Mouse (Mus musculus) B cell, adult 2 months (primary cell): ENCODE data around the gene Fmnl3.

Source experiments
- DNase-seq, 2 experiments: peaks; one replicate each; pipeline ENCODE4 v3.0.0; 2022

The Fmnl3 gene

DNA sequence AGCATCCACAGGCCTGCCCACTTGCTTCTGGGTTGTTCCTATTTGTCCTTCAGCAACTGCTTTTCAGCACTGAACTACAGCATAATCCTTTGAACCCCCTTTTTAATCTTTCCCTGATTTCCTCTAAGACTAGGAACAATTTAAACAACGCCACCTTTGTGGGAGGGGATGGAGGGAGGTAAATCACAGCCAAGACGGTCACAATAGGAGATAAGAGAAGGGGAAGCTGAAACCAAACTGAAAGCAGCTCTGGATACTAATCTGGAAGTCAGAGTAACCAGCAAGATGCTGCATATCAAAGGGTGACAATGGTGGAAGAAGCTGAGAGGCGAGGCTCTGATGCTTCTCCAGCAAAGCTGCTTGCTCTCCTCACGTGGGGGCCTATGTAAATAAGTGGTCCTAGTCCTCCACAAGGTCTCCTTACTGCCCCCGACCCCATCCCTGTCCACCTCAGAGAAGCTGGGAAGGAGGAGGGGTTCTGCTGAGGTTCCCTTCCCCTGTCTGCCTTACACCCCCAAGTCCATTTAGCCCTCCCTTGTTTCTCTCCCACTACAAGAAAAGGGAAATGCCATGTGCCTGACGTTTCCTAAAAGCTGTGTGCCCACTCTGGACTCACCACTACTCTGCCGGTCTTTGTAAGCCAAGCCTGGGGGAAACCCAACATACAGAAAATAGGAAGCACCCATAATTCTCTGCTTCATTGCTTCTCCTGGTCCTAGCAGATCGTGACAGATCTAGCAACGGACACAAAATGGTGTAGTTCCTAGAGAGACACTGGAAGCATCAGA, 27.9 kb downstream of the Fmnl3 start:
- peak in 1 of 2 experiments; percentile 24 for DNase-seq

DNA sequence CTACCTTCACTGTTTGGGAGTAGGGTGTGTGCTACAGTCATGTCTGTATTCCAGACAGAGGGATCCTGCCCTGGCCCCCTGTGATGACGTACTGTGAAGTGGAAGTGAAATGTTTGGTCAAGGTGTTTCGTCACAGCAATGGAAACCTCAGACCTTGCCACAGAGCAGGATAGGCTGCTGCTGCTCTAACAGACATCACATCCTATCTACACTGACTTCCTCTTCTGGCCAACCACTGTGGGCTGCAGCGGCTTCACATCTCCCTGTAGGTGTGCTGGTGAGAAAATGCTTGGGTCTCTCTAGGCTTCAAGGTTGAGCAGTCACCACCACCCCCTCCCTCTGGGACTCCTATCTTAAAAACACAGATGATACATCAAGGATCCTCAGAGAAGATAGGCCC, 29.2 kb downstream of the Fmnl3 start:
- DNase-seq = peak; percentile 78 to 83

DNA sequence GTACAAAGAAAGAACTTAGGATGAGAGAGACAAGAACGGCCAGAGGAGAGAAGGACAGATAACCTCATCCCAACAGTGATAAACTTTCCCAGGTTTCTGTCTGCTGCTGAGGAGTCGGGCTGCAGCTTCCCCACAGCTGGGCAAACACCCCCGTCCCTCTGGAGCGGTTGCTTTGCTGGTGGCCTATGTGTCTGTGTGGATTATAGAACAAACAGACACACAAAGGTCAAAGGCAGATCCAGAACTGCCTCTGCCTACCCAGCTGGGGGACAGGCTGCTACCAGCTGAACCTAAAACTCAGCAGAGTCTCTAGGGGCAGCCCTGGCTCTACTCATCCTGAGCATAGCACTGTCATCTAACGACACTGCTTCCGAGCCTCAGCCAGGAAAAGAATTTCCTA, 30.6 kb downstream of the Fmnl3 start:
- DNase-seq = no peak

DNA sequence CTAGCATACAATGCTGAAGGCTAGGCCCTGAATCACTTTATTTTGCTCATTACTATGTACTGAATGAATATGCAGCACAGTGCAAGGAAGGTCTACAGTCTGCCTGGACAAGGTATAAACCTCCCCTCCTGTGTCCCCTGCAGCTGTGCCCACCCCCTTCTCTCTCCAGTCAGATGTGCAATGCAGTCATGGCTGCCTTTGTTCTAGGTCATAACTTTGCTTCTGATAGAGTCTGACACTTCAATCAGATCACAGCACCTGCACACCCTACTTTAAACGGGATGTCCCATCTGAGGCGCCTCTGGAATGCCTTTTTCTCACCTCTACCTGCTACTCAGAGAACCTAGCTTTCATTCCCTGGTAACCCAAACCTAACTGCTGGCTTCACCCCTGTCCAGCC, 31.4 kb downstream of the Fmnl3 start:
- no peak for DNase-seq

DNA sequence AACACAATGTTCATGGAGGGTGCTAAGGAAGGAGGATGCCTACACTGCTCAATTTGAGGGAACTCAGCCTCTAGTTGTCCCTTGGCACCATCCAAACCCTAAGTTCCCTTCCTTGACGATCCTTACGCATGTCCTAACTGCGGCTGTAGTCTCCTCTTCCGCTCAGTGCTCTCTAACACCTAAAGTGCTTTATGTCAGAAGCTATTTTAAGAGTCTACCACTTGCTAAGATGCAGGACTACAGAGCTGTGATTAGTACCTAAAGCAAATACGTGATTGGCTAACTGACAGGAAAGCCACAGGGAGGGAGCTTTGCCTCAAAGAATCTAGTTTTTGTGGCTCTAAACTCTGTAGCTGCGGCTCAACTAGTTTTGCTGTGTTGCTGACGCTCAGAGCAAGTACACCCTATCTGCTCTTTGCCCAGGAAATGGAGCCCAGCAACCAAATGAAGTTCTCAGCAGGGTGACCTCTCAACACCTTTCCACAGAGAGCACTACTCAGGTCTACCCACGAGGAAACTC, 34.4 kb downstream of the Fmnl3 start:
- DNase-seq = no peak

DNA sequence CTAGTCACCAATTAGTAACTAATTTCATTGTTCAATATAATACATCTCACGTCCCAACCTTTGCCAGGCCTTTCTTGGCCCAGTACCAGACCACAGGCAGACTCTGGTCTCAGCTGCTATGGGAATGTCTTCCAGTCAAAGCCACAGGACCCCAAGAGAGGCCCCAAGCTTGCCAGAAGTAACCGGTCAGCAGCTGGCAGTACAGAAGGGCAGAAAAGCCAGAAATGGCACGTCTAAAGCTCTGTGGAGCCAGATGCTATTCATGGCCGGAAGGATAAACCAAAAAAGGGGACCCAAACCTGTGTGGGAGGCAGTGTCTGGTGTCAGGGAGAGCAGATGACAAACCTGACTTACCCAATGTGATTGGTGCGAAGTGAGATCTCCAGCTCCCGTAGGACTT, 35.8 kb downstream of the Fmnl3 start:
- no peak for DNase-seq

DNA sequence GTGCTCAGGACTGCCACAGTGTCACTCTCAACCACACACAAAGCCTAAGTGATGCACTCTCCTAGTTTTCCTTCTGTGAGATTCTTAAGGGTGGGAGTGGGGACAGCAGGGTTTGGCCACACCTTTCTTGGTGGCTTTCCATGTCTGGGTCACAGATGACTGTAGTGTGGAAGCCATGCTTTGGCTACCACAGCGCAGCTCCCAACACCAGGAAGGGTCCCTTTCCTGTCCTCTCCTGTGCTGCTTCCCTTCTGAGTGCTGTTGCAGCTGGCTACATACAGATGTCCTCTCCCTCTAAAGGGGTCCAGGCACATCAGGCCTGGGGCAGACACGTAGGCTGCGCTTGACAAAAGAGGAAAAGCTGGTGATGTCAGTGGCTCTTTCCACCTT, 36.6 kb downstream of the Fmnl3 start:
- DNase-seq = no peak

DNA sequence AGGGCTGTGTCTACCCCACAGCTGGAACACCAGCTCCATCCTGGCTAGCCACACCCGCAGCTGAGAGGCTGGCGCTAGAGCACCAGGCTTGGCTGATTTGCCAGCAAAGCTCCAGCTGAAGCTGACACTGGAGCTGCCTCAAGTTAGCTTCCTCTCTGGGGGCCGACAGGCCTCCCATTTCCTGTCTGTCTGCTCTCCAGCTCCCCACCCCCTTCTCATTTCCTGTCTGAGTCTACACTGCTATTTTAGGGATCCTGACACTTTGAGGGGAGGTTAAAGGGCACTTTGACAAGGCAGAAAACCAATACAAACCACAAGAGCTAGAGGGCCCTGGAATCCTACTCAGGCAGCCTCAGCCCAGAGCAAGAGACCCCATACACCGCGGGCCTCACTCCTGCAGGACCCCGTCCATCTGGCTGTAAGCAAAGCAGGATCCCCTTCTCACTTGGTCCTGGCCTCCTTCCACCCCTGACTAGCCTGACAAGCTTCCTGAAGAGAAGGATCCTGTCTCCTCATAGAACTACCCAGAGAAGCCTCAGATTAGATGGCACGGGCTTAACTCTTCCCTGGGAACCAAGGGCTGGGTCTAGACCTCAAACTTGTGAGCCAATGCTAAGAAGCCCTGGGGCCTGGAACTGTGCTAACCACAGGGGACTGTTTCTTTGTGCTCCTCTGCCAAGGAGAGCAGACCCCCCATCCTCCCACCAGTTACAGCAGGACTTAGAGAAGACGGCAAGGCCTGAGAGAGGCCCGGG, 37.2 kb downstream of the Fmnl3 start:
- DNase-seq = peak; percentile 70 to 78

DNA sequence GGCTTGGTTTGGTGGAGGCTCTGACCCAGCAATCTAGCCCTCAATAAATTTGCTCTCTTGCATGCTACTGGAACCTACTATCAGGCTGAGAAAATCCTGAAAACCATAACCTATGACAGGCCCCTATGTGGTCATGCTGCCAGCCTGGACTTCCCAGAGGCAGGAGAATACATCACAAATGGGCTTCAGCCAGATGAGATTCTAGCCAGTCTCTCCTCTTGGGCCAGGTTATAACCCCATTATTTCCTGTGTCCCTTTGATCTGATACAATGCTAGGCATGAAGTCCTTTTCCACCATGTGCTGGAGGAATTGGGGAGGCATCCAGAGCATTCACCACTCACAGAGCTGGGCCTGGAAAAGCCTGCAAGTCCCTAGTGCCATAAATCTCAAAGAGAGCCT, 38.2 kb downstream of the Fmnl3 start:
- no peak for DNase-seq

DNA sequence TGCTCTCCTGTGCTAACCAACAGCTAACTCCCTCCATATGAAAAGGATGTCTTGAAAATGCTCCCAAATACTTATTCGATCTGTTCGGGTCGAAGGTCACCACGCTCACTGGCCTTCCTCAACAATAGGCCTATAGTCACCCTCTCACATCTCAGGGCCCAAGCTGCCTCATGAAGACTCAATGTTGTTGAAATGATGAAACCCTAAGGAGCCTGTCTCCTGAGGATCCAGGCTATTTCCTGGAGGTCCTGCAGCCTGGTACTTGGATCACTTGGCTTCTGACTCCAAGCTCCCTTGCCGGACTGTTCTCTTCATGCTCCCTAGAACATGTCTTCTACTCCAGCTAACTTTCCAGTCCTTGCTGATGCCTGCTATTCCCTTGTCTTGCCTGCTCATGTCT, 38.9 kb downstream of the Fmnl3 start:
- DNase-seq = no peak

DNA sequence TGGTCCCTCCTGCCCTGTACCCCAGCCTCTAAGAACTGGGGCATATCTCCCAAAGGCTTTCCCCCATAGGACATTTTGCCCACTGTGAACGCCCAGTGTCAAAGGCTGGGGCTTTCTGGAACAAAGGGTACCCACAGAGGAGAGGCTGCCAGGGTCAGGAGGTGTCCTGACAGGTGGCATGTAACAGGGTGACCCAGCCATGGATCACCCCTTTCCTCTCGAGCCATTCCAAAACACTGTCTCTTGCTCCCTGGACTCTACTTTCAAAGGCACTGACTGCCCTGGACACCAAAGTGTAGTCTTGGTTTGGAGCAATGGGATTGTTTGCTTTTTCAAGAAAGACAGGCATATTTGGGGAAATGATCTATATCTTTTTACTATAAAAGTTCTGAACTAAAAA, 40.0 kb downstream of the Fmnl3 start:
- no peak for DNase-seq

DNA sequence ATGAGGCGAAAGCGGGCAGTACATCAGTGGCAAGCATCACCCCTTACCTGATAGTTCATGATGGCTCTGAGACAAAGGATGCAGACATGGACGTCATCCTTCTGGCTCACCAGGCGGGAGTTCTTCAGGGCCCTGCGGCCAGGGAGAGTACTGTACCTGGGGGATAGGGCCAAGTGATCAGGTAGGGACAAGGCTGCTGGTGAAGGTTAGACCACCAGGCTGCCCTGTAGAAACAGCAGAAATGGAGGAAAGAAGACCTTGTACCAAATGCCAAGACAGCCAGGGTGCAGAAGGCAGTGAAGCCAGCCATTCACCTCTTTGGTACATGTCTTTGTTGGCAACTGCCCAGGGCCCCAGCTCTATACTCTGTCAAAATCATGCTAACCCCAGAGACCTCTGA, 42.3 kb downstream of the Fmnl3 start:
- no peak for DNase-seq

DNA sequence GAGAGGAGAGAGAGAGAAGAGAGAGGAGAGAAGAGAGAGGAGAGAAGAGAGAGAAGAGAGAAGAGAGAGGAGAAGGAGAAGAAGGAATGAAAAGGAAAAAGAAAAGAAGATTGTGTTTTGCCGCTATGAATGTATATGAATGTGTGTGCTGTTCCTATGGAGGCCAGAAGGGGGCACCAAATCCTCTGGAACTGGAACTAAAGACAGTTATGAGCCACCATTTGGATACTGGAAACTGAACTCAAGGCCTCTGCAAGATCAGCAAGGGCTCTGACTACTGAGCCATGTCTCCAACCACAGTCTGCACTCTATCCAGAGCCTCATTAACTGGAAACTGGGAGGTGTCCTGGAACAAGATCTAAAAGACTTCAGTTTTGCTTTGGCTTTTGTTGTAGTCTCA, 43.3 kb downstream of the Fmnl3 start:
- peak; percentile 80 to 81 for DNase-seq

DNA sequence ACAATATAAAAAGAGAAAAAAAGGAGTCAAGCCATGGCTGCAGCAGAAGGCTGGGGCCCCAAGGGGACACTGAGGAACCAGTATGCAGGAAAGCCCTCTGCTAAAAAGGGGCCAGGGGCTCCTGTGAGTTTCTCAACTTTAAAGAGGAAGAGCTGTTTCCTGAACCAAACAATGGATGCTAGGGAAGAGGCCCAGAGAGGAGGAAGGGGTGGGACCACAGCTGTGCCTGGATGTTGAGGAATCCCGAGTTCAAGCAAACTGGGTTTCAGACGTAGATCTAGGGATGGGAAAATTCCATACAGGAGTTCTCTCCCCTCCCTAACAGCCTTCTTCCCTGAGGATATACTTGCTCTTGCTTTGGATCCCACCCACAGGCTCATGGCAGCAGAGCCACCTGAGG, 43.9 kb downstream of the Fmnl3 start:
- no peak for DNase-seq

DNA sequence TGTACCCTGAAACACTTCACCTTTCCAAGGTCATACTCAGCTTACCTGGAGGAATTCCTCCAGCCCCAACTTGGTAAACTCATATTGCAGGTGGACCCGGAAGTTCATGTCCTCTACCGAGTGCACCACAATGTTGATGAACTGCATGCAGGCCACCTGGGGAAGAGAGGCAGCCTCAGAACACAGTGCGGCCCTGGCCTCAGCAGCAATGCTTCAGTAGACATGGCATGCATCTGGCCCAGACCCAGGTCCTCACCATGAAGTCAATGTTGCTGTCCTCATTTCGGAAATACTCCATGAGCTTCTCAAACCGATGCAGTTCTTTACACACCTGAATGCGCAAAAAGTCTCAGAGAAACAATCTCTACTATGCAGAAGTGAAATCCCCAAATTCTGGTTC, 44.7 kb downstream of the Fmnl3 start:
- DNase-seq = no peak

DNA sequence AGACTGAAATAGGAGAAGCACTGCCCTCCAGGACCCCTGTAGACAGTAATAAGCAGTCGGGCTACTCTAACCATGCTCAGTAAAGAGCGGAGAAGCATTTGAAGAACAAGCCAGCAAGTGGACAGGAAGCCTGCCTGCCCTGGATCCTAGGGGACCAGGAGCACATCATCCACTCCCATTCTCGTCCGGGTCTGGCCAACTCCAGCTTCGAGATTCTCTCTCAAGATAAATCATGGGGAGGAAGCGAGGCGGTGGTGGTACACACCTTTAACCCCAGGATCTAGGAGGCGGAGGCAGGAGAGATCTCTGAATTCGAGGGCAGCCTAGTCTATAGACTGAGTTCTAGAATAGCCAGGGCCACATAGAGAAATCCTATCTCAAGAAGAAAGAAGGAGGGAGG, 46.1 kb downstream of the Fmnl3 start:
- no peak for DNase-seq

DNA sequence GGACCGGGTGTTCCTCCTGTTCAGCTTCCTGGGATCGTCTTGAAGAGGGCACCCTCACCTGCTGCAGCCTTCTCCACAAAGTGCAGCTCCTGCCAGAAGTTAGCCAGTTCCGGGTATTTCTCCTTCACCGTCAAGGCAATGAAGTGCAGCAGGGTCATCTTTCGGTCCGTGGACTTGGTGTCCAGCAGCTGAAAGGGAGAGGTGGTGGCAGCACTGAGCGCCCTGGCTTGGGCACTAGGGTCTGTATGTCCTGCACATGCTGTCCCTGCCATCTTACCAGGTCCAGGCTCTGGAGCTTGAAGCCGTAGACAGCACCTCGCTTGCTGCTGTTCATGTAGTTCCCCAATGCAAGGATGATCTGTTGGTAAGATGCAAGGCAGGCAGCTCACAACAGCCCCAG, 49.3 kb downstream of the Fmnl3 start:
- DNase-seq = no peak

DNA sequence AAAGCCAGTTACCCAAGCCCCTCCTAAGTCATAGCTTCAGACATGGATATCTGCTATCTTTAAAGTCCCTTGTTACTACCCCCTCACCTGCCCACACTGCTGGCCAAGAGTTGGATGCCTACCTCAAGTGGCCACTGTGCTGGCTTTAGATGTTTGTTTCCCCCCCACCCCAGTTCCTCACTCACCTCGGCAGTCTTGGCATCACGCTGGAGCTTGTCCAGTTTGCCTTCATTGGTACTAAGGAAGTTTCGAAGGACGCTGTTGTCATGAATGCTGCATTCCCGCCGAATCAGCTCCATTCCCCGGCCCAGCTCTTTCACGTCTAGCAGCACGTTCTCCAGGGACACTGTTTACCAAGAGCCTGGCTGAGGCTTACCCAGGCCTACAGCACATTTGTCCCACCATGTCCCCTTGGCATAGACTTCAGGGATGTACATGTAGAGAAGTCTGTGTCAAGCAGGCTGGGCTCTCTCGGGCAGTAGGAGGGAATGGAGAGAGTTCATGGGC, 50.1 kb downstream of the Fmnl3 start:
- DNase-seq = no peak

DNA sequence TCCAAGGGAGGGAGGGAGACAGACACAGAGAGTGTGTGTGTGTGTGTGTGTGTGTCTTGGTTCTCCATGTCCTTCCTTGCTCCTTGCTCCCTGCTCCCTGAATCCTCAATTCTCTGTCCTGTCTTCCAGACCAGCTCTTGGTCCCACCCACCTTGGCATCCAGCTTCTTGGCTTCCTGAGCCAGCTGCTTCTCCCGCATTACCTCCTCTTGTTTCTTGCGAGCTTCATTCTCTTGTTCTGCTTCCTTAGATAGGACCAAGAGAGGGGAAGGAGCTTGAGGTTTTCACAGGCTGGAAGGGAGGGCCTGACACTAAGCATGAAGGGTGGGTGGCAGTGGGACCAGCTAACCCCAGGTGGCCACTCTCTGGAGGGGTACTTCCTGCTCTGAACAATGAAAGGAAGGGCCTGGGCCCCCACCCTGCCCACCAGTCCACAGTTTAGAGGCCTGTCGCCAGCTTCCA, 50.8 kb downstream of the Fmnl3 start:
- DNase-seq = no peak

DNA sequence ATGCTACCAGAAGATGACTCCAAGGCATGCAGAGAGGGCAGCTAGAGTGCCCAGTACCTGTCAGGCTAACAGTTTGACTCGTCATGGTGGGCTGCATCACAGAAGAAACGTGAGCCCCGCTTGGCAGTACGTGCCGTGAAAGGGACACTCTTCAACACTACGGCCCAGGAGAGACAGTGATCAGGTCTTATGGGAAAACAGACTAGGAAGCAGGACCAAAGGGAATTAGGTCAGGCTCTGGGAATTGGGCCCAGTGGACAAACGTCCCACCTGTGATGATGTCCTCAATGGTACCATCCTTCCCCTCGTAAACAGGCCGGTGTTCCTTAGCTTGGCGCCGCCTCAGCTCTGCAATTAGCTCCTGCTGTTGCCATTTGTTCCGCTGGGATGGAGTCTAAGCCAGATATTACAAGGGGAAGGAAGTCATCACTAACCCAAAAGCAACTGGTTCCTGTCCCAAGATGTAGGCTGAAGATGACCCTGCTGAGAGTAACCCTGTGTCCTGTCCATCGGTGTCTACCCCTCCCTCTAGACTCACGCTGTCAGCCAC, 51.3 kb downstream of the Fmnl3 start:
- no peak for DNase-seq

DNA sequence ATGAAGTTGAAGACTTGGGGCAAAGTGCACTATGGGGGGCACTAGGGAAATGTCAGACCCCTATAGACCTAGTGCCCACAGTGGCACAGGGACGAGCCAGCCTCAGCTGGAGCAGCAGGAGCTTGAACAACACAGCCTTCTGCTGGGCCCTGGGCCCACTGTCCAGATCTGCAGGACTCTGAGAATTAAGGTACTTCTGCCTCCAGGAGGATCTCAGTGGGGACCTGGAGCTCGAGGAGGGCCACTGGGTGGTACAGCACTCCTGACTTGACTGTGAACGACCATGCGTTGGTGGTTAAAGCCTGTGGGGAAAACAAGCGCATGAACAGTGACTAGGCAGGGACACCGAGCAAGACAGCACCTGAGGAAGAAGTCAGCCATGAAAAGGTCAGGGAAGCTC, 52.2 kb downstream of the Fmnl3 start:
- no peak for DNase-seq

DNA sequence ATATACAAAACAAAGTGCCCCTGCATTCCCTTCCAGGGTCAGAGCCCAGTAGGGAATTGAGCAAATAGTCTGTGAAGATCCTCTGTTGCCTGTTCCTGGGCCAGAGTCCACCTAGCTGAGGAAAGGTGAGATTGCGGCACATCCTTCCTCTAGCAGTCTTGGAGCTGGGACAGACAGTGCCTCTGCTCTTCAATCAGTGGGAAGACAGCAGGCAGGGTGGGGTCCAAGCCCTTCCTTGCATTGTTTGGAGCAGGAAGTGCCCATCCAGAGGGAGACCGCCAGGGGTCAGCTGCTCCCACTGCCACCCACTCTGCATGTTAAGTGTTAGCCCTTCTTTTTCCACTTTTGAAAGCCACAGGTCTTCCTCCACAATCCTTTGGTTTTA, 53.0 kb downstream of the Fmnl3 start:
- no peak for DNase-seq

DNA sequence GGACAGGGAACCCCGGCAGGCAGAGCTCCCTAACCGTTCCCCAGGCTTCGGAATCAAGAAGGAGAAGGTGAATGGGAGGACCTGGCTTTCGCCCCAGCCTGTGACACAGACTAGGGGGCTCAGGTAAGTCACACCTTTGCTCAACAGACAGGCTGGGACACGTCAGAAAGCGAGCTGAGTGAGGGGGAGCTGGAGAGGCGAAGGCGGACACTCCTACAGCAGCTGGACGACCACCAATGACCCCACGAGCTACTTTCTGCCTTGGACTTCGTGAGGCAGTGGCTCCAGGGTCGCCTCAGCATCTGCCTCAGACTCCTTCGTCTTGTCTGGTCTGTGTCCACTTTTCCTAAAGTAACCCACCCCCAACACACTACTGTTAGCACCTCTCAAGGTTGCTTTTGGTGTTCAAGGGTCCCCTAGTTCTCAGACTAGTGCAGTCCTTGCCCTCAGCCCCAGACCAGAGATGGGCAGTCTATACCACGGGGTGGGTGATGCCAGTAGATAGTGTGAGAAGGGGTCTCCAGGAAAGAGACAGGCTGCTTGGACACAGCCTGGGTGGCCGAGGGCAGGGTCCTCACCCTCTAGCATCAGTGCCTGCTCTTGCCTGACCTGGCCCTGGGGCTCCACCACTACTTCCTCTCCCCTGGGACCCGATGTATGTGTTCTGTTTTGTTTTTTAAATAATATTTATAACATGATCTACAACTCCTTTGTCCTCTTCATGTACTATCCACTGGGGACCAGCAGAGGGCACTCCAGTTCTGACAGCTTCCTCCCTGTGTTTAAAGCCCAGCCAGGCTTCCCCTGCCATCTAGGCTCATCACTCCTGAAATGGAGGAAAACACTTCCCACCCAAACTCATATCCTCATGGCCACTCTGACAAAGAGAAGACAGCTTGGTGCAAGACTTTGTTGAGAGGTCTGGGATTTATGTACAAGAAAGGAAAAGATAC, 53.7 kb downstream of the Fmnl3 start:
- peak; percentile 84 to 85 for DNase-seq
